Mouse (Mus musculus) kidney, embryonic 14.5 days (tissue): Measurements from ENCODE around the gene Ctxn1. TPM values are rescaled to one million over a fixed set of nuclear protein-coding genes. Genes with fewer than 3 reads are reported as not detected.

Experiments used
- ATAC-seq: fragments of 200-750 bp; cut with Nextera tagmentation; 2 replicates; pipeline ENCODE4 v1.8.0; 2017; ENCODE audit warnings: moderate number of reproducible peaks, mild to moderate bottlenecking, moderate TSS enrichment, moderate library complexity; ENCODE audit not compliant: low FRiP score, low TSS enrichment
- H3K27ac ChIP-seq: fragments of 300-500 bp; sonication (generic); 2 replicates; pipeline ENCODE4 v1.5.1; 2014; ENCODE audit warnings: low read depth, mild to moderate bottlenecking, low read length, moderate library complexity, mixed read lengths
- H3K27me3 ChIP-seq: fragments of 300-500 bp; sonication (generic); 2 replicates; pipeline ENCODE4 v1.6.1; 2014; ENCODE audit warnings: mild to moderate bottlenecking, low read length; ENCODE audit not compliant: control insufficient read depth, insufficient read depth
- H3K36me3 ChIP-seq: fragments of 300-500 bp; sonication (generic); 2 replicates; pipeline ENCODE4 v1.6.1; 2014; ENCODE audit warnings: low read length, mixed read lengths; ENCODE audit not compliant: control insufficient read depth, insufficient read depth
- H3K4me1 ChIP-seq: fragments of 300-500 bp; sonication (generic); 2 replicates; pipeline ENCODE4 v1.6.1; 2014; ENCODE audit warnings: low read length, mixed read lengths; ENCODE audit not compliant: control insufficient read depth, insufficient read depth
- H3K4me2 ChIP-seq: fragments of 300-500 bp; sonication (generic); replicated peaks from 2 replicates; pipeline ENCODE4 v1.6.1; 2014; ENCODE audit warnings: low read depth, mild to moderate bottlenecking, low read length
- H3K4me3 ChIP-seq: fragments of 300-500 bp; sonication (generic); 2 replicates; pipeline ENCODE4 v1.5.1; 2014; ENCODE audit warnings: mild to moderate bottlenecking, low read length
- H3K9ac ChIP-seq: fragments of 300-500 bp; sonication (generic); 2 replicates; pipeline ENCODE4 v1.6.1; 2014; ENCODE audit warnings: low read depth, mild to moderate bottlenecking, low read length, moderate library complexity
- H3K9me3 ChIP-seq: fragments of 300-500 bp; sonication (generic); 2 replicates; pipeline ENCODE4 v1.6.1; 2016; ENCODE audit warnings: low read length; ENCODE audit not compliant: control insufficient read depth
- WGBS: fragments of 180-500 bp; shearing (Covaris S2); extraction: QIAGEN DNeasy Blood & Tissue Kit; methylation state at CpG from one replicate; pipeline ENCODE4 v1.1.7; 2014; 5-methylcytosine and 5-hydroxymethylcytosine counted together
- polyA plus RNA-seq: library from polyadenylated mRNA; unstranded; fragments of >200 nt; fragmentation: Nextera tagmentation; extraction: Ambion mirVana; gene quantifications from 2 replicates; pipeline ENCODE4 v1.2.1, GENCODE M21; 2014

The Ctxn1 gene
- polyA plus RNA-seq, 1 experiment from 2014 or later, result 93.1 TPM

GRCm38 (mm10) chr8:4239193-4239890 is 19.7 kb downstream of the Ctxn1 start:
- peak overlapping the region; percentile 86 for H3K27ac ChIP-seq

DNA sequence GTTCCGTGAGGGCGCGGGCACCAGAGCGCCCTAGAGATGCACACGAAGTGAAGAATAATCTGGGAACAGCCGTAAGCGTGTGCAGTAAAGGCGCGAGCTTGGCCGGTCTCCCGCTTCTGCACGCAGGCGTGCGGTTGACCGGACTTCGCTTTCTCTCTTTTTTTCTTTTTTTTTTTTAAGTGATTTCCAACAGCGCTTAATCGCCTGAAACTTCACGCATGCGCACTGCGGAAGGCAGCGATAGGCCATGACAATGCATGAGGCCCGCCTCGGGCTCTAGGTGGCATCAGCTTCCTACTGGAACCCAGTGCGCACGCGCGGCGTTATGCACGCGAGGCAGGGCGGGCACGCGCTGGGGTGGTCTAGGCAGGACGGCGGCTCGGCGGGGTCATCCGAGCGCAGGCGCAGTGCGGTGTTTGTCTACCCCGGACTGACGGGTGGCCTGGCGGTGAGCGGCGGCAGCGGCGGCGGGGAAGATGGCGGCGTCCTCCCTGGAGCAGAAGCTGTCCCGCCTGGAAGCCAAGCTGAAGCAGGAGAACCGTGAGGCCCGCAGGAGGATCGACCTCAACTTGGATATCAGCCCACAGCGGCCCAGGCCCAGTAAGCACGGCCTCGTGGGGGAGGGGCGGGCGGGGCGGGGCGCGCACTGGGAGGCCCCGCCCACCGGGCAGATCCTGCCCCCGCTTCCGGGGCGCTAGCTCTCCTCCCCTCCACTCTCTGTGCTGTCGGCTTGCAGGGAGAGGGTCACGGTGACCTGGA is 20.5 kb downstream of the Ctxn1 start, which contains the start of the genes Map2k7 and Gm49320:
TSS of gene Map2k7 (plus strand) at position 307 of the 759 bp plus-strand sequence.
TSS of gene Gm49320 (plus strand) at position 432 of the 759 bp plus-strand sequence.
- peak; percentile 96 for ATAC-seq
- under 1% methylated on average over 61 of the region's 71 CpGs for WGBS
- Histone ChIP-seq H3K36me3 (peaks cover 27% of the 10 kb centered on the region), H3K4me2 (peak within 1 kb of the TSS; percentile 77), H3K9me3 (no peaks in the 10 kb centered on the region), H3K27ac (peak within 1 kb of the TSS; percentile 93), H3K27me3 (no peaks in the 10 kb centered on the region), H3K4me1 (peaks cover 11% of the 10 kb centered on the region), H3K4me3 (peak within 1 kb of the TSS; percentile 83), H3K9ac (peak within 1 kb of the TSS; percentile 81)

More at GRCm38 (mm10) chr8:4239193-4239890, 19.7 kb downstream of the Ctxn1 start:
- Histone ChIP-seq H3K4me3 (peak overlapping the region; percentile 83), H3K27me3 (no peaks in the 10 kb centered on the region), H3K9ac (peak overlapping the region; percentile 81), H3K4me2 (peak overlapping the region; percentile 77), H3K4me1 (peaks cover 11% of the 10 kb centered on the region), H3K36me3 (peaks cover 35% of the 10 kb centered on the region), H3K9me3 (no peaks in the 10 kb centered on the region)
- WGBS, result 11% methylated on average over 19 of the region's 19 CpGs
- ATAC-seq, result peak; percentile 5; the same call in 1 of the 2 replicates

DNA sequence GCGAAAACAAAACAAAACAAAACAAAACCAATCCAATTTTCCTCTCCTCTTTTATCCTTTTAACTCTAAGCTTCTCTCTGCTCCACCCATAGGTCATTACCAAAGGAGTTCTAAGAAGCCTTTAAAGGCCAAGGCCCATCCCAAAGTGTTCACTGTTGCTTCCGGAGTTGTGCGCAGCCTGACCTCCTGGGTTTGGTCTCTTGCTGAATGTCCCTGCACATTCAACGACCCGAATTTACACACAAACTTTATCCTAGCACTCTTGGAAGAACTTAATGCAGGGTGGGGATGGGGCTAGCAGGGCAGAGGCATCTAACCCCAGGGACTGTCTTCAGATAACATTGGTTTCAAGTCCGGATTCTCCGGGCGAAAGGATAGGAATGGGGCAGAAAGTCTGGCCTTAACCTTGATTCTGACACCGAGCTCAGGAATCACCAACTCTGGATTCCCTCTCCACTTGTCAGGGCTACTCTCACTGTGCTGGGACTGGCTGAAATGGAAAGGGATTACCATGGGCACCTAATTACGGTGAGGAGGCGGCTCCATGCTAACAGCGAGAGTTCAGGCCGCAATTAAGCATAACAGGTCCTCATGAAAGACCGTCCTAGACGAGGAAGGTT is 21.1 kb downstream of the Ctxn1 start:
- Histone ChIP-seq H3K27ac (peak overlapping the region; percentile 93), H3K27me3 (no peaks in the 10 kb centered on the region), H3K4me2 (peak overlapping the region; percentile 53), H3K9me3 (no peaks in the 10 kb centered on the region), H3K36me3 (peaks cover 21% of the 10 kb centered on the region), H3K4me1 (peaks cover 11% of the 10 kb centered on the region), H3K9ac (peak overlapping the region; percentile 65), H3K4me3 (peak overlapping the region; percentile 83)
- WGBS, result 23% methylated on average over 15 of the region's 15 CpGs
- ATAC-seq, result no peak; the same call in none of the 2 replicates

GRCm38 (mm10) chr8:4230612-4231351 is 28.3 kb downstream of the Ctxn1 start:
- Histone ChIP-seq H3K4me3 (no peak overlapping the region), H3K4me1 (0 out of 2 replicates have a peak, but pooled peaks cover 3% of the 10 kb centered on the region), H3K9ac (no peak overlapping the region), H3K27me3 (no peaks in the 10 kb centered on the region; the same call in none of the 2 replicates), H3K27ac (no peak overlapping the region), H3K4me2 (no peak overlapping the region), H3K9me3 (no peaks in the 10 kb centered on the region), H3K36me3 (no peaks in the 10 kb centered on the region)
- 53% methylated on average over 10 of the region's 10 CpGs for WGBS
- no peak for ATAC-seq

GRCm38 (mm10) chr8:4229784-4230183 is 29.3 kb downstream of the Ctxn1 start:
- no peak overlapping the region for H3K4me2 ChIP-seq
- H3K4me3 ChIP-seq, result no peak overlapping the region
- no peaks in the 10 kb centered on the region; the same call in none of the 2 replicates for H3K27me3 ChIP-seq
- H3K27ac ChIP-seq, result no peak overlapping the region
- 0 out of 2 replicates have a peak, but pooled peaks cover 3% of the 10 kb centered on the region for H3K4me1 ChIP-seq
- no peak for ATAC-seq
- no peaks in the 10 kb centered on the region for H3K9me3 ChIP-seq
- no peak overlapping the region for H3K9ac ChIP-seq
- WGBS, result 78% methylated on average over 5 of the region's 5 CpGs
- no peaks in the 10 kb centered on the region for H3K36me3 ChIP-seq

DNA sequence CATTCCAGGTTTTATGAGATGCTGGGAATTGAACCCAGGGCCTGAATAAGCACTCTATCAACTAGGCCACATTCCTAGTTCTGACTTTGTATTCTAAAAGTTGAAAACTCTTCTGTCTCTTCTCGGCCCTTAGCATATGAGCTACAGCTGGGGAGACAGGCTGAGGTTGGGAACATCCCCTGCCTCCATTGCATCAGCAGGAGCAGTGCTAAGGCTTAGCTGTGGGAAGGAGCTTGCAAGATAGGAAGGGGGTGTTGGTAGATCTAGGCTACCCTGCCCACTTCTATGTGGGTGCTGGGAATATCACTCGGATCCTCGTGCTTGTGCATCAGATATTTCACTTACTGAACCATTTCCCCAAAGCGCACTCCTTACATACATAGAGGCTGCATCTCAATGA is 31.2 kb downstream of the Ctxn1 start:
- Histone ChIP-seq H3K27ac (no peak overlapping the region), H3K4me1 (0 out of 2 replicates have a peak, but pooled peaks cover 3% of the 10 kb centered on the region), H3K27me3 (no peaks in the 10 kb centered on the region; the same call in none of the 2 replicates), H3K9ac (no peak overlapping the region), H3K4me3 (no peak overlapping the region), H3K36me3 (no peaks in the 10 kb centered on the region), H3K4me2 (no peak overlapping the region), H3K9me3 (no peaks in the 10 kb centered on the region)
- WGBS, result 94% methylated on average over 4 of the region's 4 CpGs
- ATAC-seq, result no peak

DNA sequence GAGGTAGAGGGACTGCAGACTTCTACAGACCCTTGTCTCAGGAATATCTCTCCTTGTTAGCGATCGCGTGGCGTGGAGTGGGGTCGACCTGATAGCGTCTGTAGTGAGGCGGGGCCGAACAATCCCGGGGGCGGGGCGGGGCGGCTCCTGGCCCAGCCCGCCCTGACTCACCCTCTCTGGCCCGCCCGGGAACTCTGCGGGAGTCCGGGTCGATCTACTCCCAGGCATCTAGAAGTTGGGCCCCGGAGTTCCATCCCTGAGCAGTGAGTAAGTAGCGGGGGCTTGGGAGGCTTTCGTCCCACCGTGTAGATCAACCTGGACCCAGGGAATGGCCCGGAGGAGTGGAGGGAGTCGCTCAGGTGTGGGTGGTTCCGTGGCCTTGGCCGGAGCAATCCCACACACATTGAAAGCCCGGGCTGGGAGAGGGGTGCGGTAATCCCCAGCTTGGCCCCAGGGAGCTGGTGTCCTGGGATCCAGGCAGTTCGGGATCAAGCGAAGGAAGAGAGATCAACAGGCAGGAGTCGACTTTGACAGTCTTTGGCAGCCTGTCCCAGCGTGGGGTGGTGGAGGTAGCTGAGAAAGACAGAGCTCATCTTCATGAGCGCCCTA is 32.2 kb downstream of the Ctxn1 start, which contains the start of gene Lrrc8e:
TSS of gene Lrrc8e (plus strand) at position 89 of the 609 bp plus-strand sequence.
- peak within 1 kb of the TSS; percentile 25; the same call in 1 of the 2 replicates for H3K9ac ChIP-seq
- H3K27me3 ChIP-seq, result no peaks in the 10 kb centered on the region; the same call in none of the 2 replicates
- ATAC-seq, result peak; percentile 74
- no peaks in the 10 kb centered on the region for H3K36me3 ChIP-seq
- no peaks in the 10 kb centered on the region for H3K9me3 ChIP-seq
- 0 out of 2 replicates have a peak, but pooled peaks cover 3% of the 10 kb centered on the region for H3K4me1 ChIP-seq
- H3K27ac ChIP-seq, result no peak within 1 kb of the TSS
- peak within 1 kb of the TSS; percentile 26 for H3K4me3 ChIP-seq
- peak within 1 kb of the TSS; percentile 49 for H3K4me2 ChIP-seq
- 4% methylated on average over 33 of the region's 33 CpGs for WGBS

- Histone ChIP-seq H3K27me3 (no peaks in the 10 kb centered on the region; the same call in none of the 2 replicates), H3K9ac (0 out of 2 replicates have a peak overlapping the region, but pooled peaks have one; percentile 25), H3K27ac (no peak overlapping the region), H3K9me3 (no peaks in the 10 kb centered on the region), H3K4me2 (peak overlapping the region; percentile 49), H3K36me3 (no peaks in the 10 kb centered on the region), H3K4me3 (peak overlapping the region; percentile 26), H3K4me1 (0 out of 2 replicates have a peak, but pooled peaks cover 3% of the 10 kb centered on the region)
- peak; percentile 36; the same call in 1 of the 2 replicates for ATAC-seq
- WGBS, result 17% methylated on average over 4 of the region's 4 CpGs
Measured at GRCm38 (mm10) chr8:4226323-4226722, 32.8 kb downstream of the Ctxn1 start.
